Mouse (Mus musculus): ENCODE data around the gene Deaf1.

Deaf1 gene

DNA sequence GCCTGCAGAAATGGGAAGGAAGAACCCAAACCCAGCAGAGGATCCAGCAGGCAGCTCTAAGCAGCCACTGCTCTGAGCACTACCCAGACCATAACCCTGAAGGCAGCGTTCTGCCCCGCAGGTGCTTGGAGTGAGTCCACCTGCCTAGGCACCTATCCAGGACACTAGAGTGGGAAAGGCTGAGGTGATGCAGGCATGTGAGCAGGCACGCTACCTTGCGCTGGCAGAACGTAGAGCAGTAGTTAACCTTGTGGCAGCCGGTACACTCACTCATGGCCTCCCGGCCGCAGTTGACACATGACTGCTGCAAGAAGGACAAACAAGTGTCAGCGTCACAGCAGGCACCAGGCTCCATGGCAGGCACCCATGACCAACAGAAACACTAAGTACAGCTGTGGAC, 26.1 kb downstream of the Deaf1 start:
- in situ Hi-C loops (cut with MboI; ENCODE audit: low sequenced_read_pairs): no loop called here

DNA sequence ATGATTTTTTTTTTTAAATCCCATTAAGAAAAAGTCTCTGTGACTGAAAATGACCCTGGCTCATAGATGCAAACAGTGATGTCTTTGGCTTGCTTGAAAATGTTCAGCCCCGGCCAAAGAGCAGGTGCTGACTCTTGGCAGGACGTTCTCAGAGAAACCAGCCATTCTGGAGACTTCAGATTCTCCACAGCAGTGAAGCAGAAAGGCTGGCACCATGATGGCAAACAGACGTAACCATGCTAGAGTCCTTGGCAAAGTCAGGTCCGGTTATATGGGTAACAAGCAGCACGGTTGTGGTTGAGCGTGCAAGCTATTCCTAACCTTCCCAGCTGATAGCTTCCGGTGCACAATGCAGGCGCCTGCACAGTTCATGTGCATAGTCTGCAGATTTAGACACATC, 28.3 kb downstream of the Deaf1 start:
- in situ Hi-C loops (cut with MboI; ENCODE audit: low sequenced_read_pairs): no loop called here

DNA sequence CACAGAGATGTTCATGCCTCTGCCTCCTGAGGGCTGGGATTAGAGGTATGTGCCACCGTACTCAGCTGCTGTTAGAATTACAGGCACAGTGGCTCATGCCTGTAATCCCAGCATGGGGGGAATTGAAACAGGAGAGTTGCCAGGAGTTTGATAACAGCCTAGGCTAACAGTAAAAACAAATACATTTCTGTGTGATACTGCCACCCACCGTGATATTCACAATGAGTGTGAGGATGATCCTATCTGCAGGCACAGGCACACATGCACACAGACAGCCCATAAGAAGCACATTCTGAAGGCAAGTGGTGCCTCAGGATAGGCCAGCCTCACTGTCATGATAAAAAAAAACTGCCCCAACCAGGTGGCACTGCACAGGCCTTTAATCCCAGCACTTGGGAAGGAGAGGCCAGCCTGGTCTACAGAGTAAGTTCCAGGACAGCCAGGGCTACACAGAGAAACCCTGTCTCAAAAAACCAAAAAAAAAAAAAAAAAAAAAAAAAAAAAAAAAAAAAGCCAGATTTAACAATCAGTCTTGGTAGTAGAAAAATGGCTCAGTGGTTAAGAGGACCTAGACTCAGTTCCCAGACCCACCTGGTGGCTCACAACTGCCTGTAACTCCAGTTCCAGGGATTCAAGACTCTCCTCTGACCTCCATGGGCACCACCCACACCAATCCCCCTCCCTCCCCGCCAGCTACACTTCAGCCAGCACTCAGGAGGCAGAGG, 29.4 kb downstream of the Deaf1 start:
- in situ Hi-C loops (cut with MboI; ENCODE audit: low sequenced_read_pairs): no loop called here

DNA sequence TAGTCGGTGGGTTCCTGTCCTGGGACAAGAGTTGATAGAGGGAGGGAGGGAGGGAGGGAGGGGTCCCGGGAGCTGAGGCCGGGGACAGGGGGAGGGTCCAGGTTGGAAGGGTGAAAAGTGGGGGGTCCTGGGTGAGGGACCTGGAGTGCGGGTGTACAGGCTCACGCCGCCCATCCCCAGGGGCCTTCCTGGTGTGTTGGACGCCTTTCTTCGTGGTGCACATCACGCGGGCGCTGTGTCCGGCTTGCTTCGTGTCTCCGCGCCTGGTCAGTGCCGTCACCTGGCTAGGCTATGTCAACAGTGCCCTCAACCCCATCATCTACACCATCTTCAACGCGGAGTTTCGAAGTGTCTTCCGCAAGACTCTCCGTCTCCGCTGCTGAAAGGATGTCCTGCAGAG, 33.0 kb downstream of the Deaf1 start:
- in situ Hi-C loops (cut with MboI; ENCODE audit: low sequenced_read_pairs): no loop called here

DNA sequence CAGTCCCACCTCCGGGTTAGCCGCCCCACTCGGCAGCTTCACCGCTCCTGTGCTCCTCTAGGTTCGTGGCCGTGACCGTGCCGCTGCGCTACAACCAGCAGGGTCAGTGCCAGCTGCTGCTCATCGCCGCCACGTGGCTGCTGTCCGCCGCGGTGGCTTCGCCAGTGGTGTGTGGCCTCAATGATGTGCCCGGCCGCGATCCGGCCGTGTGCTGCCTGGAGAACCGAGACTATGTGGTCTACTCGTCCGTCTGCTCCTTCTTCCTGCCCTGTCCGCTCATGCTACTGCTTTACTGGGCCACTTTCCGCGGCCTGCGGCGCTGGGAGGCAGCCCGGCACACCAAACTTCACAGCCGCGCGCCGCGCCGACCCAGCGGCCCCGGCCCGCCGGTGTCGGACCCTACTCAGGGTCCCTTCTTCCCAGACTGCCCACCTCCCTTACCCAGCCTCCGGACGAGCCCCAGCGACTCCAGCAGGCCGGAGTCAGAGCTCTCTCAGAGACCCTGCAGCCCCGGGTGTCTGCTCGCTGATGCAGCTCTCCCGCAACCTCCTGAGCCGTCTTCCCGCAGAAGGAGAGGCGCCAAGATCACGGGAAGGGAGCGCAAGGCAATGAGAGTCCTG, 33.5 kb downstream of the Deaf1 start:
- in situ Hi-C loops (cut with MboI; ENCODE audit: low sequenced_read_pairs): no loop called here

DNA sequence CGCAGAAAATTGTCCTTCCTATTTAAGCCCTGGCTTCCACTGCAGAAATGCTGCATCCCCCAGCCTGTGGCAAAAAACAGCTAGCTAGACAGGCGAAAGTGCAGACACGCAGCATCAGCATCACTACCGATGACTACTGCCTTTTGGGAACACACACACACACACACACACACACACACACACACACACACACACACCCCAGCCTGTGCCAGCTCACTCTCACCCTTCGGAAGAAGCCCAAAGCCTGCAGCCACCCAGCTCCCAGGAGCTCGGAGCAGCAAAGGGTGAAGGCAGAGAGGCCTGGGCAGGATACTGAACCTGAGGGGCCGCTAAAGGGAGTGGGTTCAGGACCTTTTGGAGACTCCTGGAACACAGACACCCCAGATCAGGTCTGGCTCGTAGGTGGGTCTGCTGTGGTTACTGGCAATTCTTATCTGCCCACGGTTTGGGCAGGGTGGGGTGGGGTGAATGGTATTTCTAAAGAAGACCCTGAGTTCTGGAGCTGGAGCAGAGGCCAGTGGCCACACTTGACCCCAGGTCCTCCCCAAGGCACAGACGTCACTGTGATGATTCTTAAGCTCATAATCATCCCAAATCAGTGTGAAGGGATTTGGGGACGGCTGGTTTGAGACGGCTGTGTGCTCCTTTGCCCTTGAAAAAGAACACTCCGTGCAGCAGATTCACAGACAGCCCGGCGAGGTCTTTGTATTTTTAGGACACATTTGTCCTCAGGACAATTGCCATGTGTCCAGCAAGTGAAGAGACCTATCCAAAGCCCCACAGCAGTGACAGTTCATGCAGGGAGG, 34.7 kb downstream of the Deaf1 start:
- in situ Hi-C loops (cut with MboI; ENCODE audit: low sequenced_read_pairs): no loop called here

DNA sequence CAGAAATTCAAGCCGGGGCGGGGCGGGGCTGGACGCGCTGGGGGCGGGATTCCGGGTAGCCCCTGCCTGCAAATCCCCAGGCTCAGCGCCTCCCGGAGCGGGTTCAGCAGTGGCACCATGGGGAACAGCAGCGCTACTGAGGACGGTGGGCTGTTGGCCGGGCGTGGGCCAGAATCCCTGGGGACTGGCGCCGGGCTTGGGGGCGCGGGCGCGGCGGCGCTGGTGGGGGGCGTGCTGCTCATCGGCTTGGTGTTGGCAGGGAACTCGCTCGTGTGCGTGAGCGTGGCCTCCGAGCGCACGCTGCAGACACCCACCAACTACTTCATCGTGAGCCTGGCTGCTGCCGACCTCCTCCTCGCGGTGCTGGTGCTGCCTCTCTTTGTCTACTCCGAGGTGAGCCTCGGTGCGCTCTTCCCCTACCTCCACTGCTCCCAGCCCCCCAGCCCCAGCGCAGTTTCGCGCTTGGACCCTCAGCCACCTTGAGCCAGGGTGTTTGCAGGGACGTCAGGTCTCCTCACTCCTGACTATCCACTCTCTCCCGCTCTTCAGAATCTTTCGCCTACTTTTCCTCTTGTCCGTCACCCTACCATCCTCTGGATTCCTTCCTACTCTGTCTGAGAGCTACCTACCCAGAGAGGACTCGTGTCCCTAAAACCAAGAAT, 35.4 kb downstream of the Deaf1 start, which contains the start of gene Drd4:
Gene Drd4, plus strand, starts transcription at position 86 of the 662 bp plus-strand sequence.
- in situ Hi-C loops (cut with MboI; ENCODE audit: low sequenced_read_pairs): no loop called here

DNA sequence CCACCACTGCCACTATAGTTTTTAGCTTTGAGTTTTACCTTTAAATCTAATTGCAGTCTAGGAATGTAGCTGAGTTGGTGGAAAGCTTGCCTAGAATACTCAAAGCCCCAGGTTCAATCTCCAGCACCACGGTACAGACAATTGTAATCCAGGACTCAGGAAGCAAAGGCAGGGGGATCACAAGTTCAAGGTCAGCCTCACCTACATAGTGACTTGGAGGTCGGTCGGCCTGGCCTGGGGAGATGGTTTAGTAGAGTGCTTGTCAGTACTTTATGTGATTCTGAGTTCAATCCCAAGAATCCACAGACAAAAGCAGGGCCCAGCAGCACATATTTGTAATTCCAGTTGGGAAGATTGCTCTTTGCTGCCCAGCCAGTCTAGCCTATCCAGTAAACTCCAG, 39.4 kb downstream of the Deaf1 start:
- in situ Hi-C loops (cut with MboI; ENCODE audit: low sequenced_read_pairs): no loop called here

DNA sequence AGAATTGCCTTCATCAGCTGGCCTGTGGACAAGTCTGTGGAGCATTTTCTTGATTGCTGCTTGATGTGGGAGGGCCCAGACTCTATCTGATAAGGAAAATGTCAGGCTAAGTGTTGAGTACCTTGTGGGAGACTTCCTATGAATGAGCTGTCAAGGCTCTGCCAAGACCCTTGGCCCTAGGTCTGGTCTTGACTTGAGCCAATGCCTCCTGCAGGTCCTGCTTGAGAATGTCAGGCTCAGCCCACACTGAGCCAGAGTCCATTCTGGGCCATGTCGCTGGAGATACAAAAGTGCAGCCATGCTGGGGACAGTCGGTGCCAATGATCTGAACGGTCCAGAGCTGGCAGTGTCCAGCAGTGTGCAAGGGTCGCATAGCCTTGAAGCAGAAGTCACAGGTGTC, 44.7 kb downstream of the Deaf1 start:
- in situ Hi-C loops (cut with MboI; ENCODE audit: low sequenced_read_pairs): no loop called here

DNA sequence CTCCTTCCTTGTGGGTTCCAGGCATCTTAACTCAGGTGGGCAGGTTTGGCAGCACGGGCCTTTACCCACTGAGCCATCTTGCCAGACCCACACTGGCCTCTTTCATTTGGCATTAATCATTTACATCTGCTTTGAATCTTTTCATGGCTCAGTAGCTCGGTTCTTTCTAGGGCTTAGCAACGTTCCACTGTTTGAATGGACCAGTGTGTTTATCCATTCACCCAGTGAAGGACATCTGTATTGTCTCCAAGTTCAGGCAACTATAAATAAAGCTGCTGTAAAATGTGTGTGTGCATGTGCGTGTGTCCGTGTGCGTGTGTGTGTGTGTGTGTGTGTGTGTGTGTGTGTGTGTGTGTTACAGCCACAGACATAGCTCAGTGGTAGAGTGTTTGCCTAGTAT, 46.0 kb downstream of the Deaf1 start:
- in situ Hi-C loops (cut with MboI; ENCODE audit: low sequenced_read_pairs): no loop called here

DNA sequence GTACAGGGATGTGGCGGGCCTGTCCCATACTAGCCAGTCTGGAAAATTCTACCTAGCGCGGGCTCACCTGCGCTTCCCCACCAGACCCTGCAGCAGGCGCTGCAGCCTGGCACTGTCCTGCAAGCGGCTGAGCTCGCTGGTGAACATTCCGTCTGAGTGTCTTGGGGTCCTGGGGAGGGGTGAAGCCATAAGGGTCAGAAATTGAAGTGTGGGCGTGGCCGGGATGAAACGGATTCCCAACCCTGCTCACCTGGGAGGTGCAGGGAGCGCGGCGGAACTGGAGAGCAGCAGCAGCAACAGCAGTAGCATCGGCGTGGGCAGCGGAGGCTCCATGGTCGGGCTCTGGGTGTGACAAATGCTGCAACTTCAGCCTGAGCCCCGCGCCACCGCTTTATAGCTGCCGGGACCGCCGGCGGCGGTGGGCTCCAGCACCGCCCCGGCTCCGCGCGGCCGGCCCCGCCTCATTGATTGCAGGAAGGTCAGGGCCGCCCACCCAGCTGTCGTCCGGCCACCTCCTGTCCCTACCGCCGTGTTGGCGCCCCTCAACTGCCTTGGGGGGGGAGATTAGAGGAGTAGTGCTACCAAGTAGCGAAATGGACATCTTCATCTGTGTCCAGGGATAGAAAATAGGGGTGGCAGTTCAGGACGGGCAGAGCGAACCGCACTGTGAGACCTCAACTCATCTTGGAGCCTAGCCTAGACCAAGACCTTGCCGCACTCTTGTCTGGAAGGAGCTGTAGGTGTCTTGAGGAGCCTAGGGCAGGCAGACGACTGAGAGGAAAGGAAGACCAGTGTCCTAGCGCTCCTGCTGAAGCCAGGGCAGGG, 48.5 kb downstream of the Deaf1 start, which contains the start of gene Sct:
Gene Sct, minus strand, starts transcription at position 368 of the 825 bp plus-strand sequence.
- in situ Hi-C loops (cut with MboI; ENCODE audit: low sequenced_read_pairs): no loop called here

DNA sequence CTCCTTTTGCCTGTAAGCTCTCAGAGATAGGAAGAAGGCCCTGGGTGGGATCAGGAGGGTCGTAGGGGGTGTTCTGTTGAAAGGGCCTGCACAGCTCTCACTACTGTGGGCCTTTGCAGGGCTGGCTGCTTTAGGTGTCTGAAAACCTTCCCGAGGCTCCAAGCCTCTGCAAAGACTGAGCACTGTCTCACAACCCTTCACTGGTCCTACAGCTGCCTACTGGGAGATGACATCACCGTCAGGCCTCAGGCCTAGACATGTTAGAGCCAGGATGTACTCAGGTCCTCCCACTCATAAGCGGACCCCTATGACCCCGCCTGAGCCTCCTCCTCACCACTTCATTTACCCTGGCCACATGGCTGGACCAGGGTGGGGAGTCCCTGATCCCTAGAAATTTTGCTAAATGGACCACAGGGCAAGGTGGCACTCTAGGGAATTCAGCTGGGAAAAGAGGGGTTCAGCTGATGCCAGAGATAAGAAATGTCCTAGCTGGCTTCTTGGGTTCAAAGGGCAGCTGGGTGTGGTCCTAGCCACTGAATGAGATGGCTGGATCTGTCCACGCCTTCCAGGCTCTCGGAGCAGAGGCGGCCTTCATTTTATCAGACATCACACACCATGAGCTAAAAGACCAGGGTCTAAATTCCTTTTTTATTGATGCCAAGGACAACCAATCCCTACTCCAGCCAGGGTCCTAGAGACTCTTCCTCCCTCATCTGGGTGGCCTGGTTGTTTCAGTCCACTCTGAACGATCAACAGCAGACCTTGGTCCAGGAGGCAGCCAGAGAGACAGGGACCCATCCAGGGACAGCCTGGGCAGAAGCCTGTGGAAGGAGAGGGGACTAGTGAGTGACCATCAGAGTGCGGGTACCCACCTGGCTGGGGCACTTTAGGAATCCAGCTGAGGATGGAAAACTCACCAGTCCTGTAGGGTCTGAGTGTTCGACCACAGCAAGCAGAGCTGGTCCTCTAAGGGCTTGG, 49.5 kb downstream of the Deaf1 start:
- in situ Hi-C loops (cut with MboI; ENCODE audit: low sequenced_read_pairs): no loop called here

DNA sequence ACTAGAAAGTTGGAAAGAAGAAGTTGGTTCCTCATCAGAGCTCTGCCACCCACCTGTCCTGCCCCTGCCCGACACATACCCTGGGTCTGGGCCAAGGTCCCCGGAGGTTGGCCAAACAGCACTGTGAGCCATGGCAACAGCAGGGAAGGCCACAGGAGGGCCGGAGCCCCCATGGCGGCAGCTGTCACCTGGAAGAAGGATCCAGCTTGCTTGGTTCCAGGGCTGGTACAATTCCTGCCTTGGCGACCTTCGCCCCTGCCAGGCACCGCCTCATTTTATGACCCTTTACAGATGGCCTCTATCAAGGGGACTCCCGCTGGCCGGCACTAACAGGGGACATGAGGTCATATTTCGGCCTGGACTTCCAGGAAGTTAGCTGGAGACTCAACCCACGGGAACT, 50.9 kb downstream of the Deaf1 start, which contains the start of gene Cdhr5:
Gene Cdhr5, minus strand, starts transcription at position 241 of the 400 bp plus-strand sequence.
- in situ Hi-C loops (cut with MboI; ENCODE audit: low sequenced_read_pairs): no loop called here

DNA sequence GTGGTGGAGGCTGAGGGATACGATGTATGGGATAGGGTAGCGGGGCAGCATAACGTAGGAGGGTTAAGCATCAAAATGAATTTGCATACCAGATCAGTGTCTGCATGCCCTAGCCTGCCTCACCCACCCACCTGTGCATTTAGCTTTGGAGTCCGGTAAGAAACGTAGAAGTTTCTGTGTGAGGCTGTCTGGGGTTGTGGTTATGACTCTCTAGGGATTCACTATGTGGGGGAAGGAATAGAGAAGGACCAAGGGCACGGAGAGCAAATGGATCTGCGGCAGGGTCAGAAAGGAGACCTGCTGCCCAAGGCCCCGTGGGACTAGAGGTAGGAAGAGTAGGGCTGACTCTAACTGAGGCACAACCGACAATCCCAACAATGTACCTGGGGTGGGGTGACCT, 52.1 kb downstream of the Deaf1 start:
- in situ Hi-C loops (cut with MboI; ENCODE audit: low sequenced_read_pairs): no loop called here

DNA sequence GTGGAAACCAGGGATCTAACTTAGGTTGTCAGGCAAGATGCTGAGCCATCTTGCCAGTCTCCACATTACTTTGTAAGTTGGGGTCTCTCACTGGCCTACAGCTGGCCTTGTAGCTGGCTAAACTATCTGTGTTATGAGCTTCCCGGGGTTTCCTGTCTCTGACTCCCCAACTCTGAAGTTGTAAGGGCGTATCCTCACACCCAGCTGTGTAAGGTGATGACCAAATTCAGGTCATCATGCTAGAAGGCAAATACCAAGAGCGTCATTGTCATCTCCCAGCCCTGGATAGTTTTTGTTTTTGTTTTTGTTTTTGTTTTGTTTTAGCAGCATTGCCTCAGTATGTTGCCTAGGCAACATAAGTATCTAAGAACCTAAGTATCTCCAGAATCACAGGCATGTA, 56.9 kb downstream of the Deaf1 start:
- in situ Hi-C loops (cut with MboI; ENCODE audit: low sequenced_read_pairs): no loop called here

DNA sequence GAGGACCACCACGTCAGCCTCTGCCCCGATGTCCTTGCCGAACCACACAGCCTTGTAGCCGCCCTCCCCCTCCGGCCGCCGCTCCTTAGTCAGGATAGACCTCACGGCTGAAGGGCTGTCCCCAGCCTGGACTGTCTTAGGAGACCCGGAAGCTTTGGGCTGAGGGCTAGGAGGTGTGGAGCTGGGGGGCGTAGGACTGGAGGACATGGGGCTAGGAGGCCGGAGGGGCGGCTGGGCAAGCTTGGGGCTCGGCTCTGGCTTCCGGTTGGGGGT, 58.3 kb downstream of the Deaf1 start:
- in situ Hi-C loops (cut with MboI; ENCODE audit: low sequenced_read_pairs): no loop called here

DNA sequence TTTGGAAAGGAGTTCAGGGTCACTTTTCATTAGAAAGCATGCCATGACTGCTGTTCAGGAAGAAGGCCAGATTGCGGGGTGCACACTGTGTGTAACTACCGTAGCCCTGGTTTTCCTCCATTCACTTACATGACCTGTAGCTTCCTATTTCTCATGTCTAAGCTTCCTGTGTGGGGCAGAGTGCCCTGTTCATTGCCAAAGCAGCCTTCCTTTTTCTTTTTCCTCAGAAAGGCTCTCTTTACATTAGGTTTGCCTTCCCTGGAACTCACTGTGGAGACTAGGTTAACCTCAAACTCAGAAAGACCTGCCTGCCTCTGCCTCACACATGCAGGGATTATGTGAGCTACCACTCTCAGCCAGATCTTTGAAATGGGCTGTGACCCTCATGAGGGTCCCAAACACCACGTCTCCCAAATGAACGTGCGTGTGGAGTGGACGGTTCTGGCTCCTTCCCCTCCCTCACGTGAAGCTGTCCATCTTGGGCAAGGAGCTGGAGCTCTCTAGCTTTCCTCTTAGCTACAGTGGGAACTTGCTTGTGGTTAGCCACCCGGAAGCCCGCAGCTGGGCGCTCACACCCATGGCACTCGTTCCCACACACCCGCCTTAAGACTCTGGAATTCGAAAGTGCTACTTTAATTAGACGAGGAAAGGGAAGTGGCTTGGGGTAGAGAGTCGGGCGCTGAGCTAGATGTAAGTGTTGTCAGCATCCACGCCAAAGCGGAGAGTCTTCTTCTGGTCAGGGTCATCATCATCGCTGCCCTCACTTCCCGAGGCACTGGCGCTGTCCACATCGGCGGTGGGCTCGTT, 58.8 kb downstream of the Deaf1 start:
- in situ Hi-C loops (cut with MboI; ENCODE audit: low sequenced_read_pairs): no loop called here

DNA sequence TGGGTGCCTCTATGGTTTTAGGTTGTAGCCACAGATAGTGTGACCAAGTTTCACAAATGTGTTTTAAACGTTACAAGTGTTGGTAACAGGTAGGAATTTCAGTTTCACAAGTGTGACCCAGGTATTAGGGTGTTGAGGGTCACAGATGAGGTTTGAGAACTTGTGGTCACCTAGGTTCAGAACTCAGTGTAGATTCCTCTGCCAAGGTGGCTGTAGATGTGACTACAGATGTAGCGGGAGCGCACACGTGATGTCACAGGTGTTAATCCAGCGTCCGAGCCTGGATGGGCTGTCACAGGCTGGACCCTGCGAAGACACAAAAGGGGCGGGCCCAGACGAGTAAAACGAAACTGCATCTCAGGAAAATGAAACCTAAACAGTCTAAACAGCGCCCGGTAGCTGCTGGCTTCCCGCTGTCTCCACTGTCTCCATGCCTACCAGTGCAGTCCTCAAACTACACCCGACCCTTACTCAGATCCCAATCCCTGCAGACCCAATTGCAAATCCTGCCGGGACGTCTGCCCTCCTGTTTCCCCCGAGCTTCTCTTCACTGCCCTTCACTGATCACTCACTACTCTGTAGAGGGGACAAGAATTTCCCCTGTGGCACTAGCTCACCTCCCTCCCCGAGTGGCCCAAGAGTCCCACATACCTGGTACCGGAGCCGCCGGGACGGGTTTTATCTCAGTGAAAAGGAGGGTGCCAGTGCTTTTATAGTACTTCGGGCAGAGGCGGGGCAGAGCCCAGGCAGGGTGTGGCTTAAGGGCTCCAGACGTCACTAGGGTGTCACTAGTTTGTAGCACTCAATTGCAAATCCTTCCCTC, 61.5 kb downstream of the Deaf1 start, which contains the start of gene Irf7:
Gene Irf7, minus strand, starts transcription at position 743 of the 823 bp plus-strand sequence.
- in situ Hi-C loops (cut with MboI; ENCODE audit: low sequenced_read_pairs): no loop called here
